Mouse (Mus musculus) colon, adult 2 months (tissue): Measurements from ENCODE around the gene Itgb1bp2. TPM values are rescaled to one million over a fixed set of nuclear protein-coding genes. Genes with fewer than 3 reads are reported as not detected.

Experiments
- polyA plus RNA-seq: library from polyadenylated mRNA; depleted of rRNA; stranded (reverse); fragments of >200 nt; gene quantifications from 2 replicates; pipeline ENCODE4 v1.2.3, GENCODE M21; 2012; rRNA removed

Itgb1bp2 gene
- 0.51 and 0.76 TPM in 2 replicates for polyA plus RNA-seq

DNA sequence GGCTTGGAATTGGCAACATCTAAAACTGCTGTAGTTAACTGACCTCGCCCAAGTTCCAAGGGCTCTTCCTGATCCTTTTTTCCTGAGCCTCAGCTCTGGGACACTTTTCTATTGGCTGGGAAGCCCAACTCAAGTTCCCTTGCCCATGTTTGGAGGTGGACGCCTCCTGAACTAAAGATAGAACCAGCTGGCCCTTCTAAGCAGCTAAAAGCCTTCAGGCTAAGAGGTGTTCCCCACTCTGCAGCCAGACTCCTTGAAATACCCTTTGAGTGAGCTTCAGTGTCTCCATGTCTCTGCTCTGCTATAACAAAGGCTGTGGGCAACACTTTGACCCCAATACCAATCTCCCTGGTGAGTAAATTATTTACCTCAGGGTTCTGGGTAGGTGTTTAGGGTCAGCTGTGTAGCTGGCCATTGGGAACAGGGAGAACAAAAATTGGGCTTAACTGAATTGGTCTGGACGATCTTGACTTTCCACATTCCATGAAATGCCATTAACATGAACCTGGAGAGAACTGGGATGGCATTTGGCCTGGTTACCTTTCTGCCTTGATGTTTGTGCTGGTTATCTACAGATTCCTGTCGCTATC lies at the start of gene Itgb1bp2:
Gene Itgb1bp2, plus strand, starts transcription at position 203 of the 590 bp plus-strand sequence.

DNA sequence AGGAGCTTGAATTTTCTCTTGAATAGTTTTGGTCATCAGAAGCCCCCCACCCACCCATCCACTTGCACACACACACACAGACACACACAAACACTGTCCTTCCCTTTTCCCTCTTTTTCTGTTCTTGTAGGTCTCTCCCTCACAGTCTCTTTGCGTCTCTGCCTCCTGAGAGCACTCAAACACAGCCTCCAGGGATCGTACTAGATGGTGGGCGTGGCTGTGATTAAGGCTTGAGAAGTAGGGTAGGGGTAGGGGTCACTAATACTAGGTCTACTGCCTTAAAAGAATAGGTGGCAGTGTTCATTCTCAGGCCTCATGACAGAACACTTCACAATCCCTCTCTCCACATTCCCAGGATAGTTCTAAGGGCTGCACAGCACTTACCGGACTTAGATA lies 28.2 kb upstream of the Itgb1bp2 start, which contains the start of gene Zmym3:
Gene Zmym3, minus strand, starts transcription at position 150 of the 396 bp plus-strand sequence.

DNA sequence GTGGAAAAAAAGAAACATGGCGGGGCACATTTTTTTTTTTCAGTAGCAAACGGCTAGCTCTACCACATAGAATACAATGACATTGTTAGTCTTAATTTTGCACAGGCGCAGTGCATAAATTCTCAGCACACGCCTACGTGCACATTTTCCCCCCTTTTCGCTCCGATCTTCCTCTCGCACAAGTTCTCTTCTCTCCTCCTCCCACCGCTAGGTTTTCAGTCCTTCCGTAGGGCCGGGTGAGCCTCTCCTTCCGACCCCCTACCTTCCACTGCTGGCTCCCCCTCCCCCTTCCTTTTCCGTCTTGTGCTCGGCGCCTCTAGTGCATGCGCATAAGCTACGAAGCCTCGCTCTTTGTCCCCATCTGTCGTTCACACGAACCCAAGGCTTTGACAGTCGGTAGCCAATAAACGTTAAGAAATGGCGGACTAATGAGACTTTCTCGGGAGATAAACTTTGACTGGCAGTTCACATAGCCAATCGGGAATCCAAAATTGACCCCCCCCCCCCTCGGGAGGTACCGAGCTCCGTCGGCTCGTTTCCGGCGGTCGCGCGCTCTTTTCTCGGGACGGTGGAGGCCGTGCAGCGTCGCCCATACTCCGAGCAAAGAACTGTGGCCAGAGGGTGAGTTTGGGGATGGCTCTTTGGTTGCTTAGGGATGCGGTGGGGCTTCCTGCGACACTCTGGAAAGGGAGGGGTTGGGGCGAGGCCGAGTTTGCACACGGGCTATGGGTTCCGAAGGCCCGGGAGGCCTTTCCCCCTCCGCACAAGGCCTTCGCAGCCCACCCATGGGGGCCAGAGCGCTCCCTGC lies 19.5 kb upstream of the Itgb1bp2 start, which contains the start of gene Nono:
Gene Nono, plus strand, starts transcription at position 177 of the 808 bp plus-strand sequence.

Other genes starting within 250 kb of the Itgb1bp2 start
- gene Snx12, start 226.5 kb upstream of the Itgb1bp2 start, polyA plus RNA-seq = 12.6 and 13.5 TPM in 2 replicates
- gene Foxo4, start 194.6 kb upstream of the Itgb1bp2 start, polyA plus RNA-seq = 36.6 and 48.0 TPM in 2 replicates
- gene Gm614, start 185.1 kb upstream of the Itgb1bp2 start, polyA plus RNA-seq = not detected in 2 replicates
- gene Il2rg, start 180.8 kb upstream of the Itgb1bp2 start, polyA plus RNA-seq = 6.0 and 7.7 TPM in 2 replicates
- gene Gm20489, start 180.1 kb upstream of the Itgb1bp2 start, polyA plus RNA-seq = not detected in 2 replicates
- 127 and 135 TPM in 2 replicates for gene Med12, start 175.1 kb upstream of the Itgb1bp2 start, polyA plus RNA-seq
- gene Nlgn3, start 149.9 kb upstream of the Itgb1bp2 start, polyA plus RNA-seq = 0.37 and 0.51 TPM in 2 replicates
- 73.5 and 91.6 TPM in 2 replicates for gene Gjb1, start 72.7 kb upstream of the Itgb1bp2 start, polyA plus RNA-seq
- gene Zmym3, start 28.2 kb upstream of the Itgb1bp2 start, polyA plus RNA-seq = 16.7 and 17.9 TPM in 2 replicates
- 53.8 and 58.2 TPM in 2 replicates for gene Nono, start 19.8 kb upstream of the Itgb1bp2 start, polyA plus RNA-seq
- 1.5 and 2.6 TPM in 2 replicates for gene Taf1, start 83.6 kb downstream of the Itgb1bp2 start, polyA plus RNA-seq
- 36.0 and 36.7 TPM in 2 replicates for gene Ogt, start 191.0 kb downstream of the Itgb1bp2 start, polyA plus RNA-seq